In genomic region chr13:37107721-37108120, GRCm38 (mm10) we compare ENCODE assay signal across 28 mouse cellular contexts. TPM values are rescaled to one million over a fixed set of nuclear protein-coding genes. Genes with fewer than 3 reads are reported as not detected.
DNase-seq lines count a peak whose midpoint lies in the region; ATAC-seq and TF ChIP-seq lines count a peak whose summit lies in the region.
"Had no signal": no experiment of that assay in that cellular context is flagged by ENCODE, and none has a peak within 500 bp of the region (broad histone marks: within the 10 kb centered on the region; RNA-seq: fewer than 3 reads in every experiment).

No protein-coding gene starts in this region.

- no peak overlapping the region for H3K4me3 ChIP-seq in heart, embryonic 12.5 days
- no peak overlapping the region for H3K4me3 ChIP-seq in midbrain, embryonic 14.5 days (replicated peaks; ENCODE audit: low read depth, low read length)
- no peak overlapping the region for H3K4me3 ChIP-seq in midbrain, postnatal 0 days (ENCODE audit: low read depth, low read length)
- H3K4me3 ChIP-seq: embryonic facial prominence, embryonic 12.5 days; embryonic facial prominence, embryonic 15.5 days; forebrain, embryonic 12.5 days; forebrain, embryonic 15.5 days had no signal

- no peak overlapping the region for H3K9ac ChIP-seq in heart, embryonic 12.5 days
- H3K9ac ChIP-seq in midbrain, embryonic 14.5 days (replicated peaks; ENCODE audit: low read length), result no peak overlapping the region
- no peak overlapping the region for H3K9ac ChIP-seq in midbrain, postnatal 0 days (replicated peaks; ENCODE audit: low read length, poor library complexity, severe bottlenecking)
- H3K9ac ChIP-seq: embryonic facial prominence, embryonic 12.5 days; embryonic facial prominence, embryonic 15.5 days; forebrain, embryonic 12.5 days; forebrain, embryonic 15.5 days; hindbrain, embryonic 14.5 days had no signal

- H3K4me2 ChIP-seq in heart, embryonic 12.5 days, result no peak overlapping the region
- no peak overlapping the region for H3K4me2 ChIP-seq in midbrain, embryonic 14.5 days (ENCODE audit: low read length)
- H3K4me2 ChIP-seq in midbrain, postnatal 0 days (ENCODE audit: low read depth, low read length, poor library complexity, severe bottlenecking), result no peak overlapping the region
- H3K4me2 ChIP-seq: embryonic facial prominence, embryonic 12.5 days; embryonic facial prominence, embryonic 15.5 days; forebrain, embryonic 12.5 days; forebrain, embryonic 15.5 days; heart, embryonic 11.5 days; hindbrain, embryonic 14.5 days had no signal

- TF ChIP-seq CTCF in midbrain, postnatal 0 days (IDR thresholded peaks at IDR 0.05), result no peak

- peak; percentile 31 for DNase-seq in adrenal gland, postnatal 10 days
- no peak for DNase-seq in adrenal gland, postnatal 25 days
- DNase-seq in heart, adult 11 months, result peak; percentile 21
- DNase-seq in midbrain, embryonic 14.5 days, result peak; percentile 13
- DNase-seq in midbrain, postnatal 0 days (ENCODE audit: low spot score), result no peak
- peak; percentile 66 for DNase-seq in fat pad, adult 2 months (ENCODE audit: extremely low read depth, low read depth, low spot score)
- no peak for DNase-seq in embryo, embryonic 9.5 days (ENCODE audit: extremely low spot score)
- DNase-seq: cerebellum, adult 11-12 months; cerebellum, adult 8-10 months; cerebellum, postnatal 10 days; cerebellum, postnatal 36 days; gastrocnemius, postnatal 25 days; heart, postnatal 14 days; heart, postnatal 4 days; kidney, adult 18-20 months; kidney, adult 9 months had no signal

- no peaks in the 10 kb centered on the region for H3K9me3 ChIP-seq in heart, embryonic 12.5 days (replicated peaks)
- H3K9me3 ChIP-seq in midbrain, embryonic 14.5 days (ENCODE audit: control insufficient read depth, low read length), result no peaks in the 10 kb centered on the region
- H3K9me3 ChIP-seq in midbrain, postnatal 0 days (ENCODE audit: low read length), result no peaks in the 10 kb centered on the region
- H3K9me3 ChIP-seq: embryonic facial prominence, embryonic 12.5 days; embryonic facial prominence, embryonic 15.5 days; forebrain, embryonic 12.5 days; forebrain, embryonic 15.5 days had no signal

- H3K27me3 ChIP-seq in heart, embryonic 12.5 days (replicated peaks), result no peaks in the 10 kb centered on the region
- H3K27me3 ChIP-seq in midbrain, embryonic 14.5 days (ENCODE audit: control insufficient read depth, insufficient read depth, low read length), result no peaks in the 10 kb centered on the region
- no peaks in the 10 kb centered on the region for H3K27me3 ChIP-seq in midbrain, postnatal 0 days (ENCODE audit: insufficient read depth, low read length)
- H3K27me3 ChIP-seq: embryonic facial prominence, embryonic 12.5 days; embryonic facial prominence, embryonic 15.5 days; forebrain, embryonic 12.5 days; forebrain, embryonic 15.5 days had no signal

- no peaks in the 10 kb centered on the region for H3K36me3 ChIP-seq in heart, embryonic 12.5 days
- H3K36me3 ChIP-seq in midbrain, embryonic 14.5 days (ENCODE audit: control insufficient read depth, insufficient read depth, low read length), result no peaks in the 10 kb centered on the region
- H3K36me3 ChIP-seq in midbrain, postnatal 0 days (ENCODE audit: insufficient read depth, low read length), result no peaks in the 10 kb centered on the region
- H3K36me3 ChIP-seq: embryonic facial prominence, embryonic 12.5 days; embryonic facial prominence, embryonic 15.5 days; forebrain, embryonic 12.5 days; forebrain, embryonic 15.5 days had no signal

- no peak for ATAC-seq in heart, embryonic 12.5 days (ENCODE audit: insufficient number of reproducible peaks, low FRiP score)
- no peak for ATAC-seq in midbrain, embryonic 14.5 days (ENCODE audit: low FRiP score, low TSS enrichment)
- no peak for ATAC-seq in midbrain, postnatal 0 days (ENCODE audit: low FRiP score)
- ATAC-seq: activated CD4-positive, CD25-positive, alpha-beta regulatory T cell, adult 4 months; forebrain, embryonic 15.5 days; hindbrain, postnatal 0 days; inflammation-experienced regulatory T-cells, adult 6 months; intestine, embryonic 16.5 days had no signal

- 0 out of 2 replicates have a peak, but pooled peaks cover 2% of the 10 kb centered on the region for H3K4me1 ChIP-seq in heart, embryonic 12.5 days (replicated peaks)
- 0 out of 2 replicates have a peak, but pooled peaks cover 5% of the 10 kb centered on the region for H3K4me1 ChIP-seq in midbrain, embryonic 14.5 days (ENCODE audit: control insufficient read depth, insufficient read depth, low read length)
- H3K4me1 ChIP-seq in midbrain, postnatal 0 days (ENCODE audit: insufficient read depth, low read length), result 0 out of 2 replicates have a peak, but pooled peaks cover 5% of the 10 kb centered on the region
- H3K4me1 ChIP-seq: embryonic facial prominence, embryonic 12.5 days had no signal

- no peak overlapping the region for H3K27ac ChIP-seq in heart, embryonic 12.5 days (ENCODE audit: poor library complexity, severe bottlenecking)
- no peak overlapping the region for H3K27ac ChIP-seq in midbrain, embryonic 14.5 days (replicated peaks; ENCODE audit: low read depth, low read length)
- H3K27ac ChIP-seq in midbrain, postnatal 0 days (ENCODE audit: low read depth, low read length), result no peak overlapping the region
- H3K27ac ChIP-seq: embryonic facial prominence, embryonic 12.5 days; embryonic facial prominence, embryonic 15.5 days; forebrain, embryonic 12.5 days; forebrain, embryonic 15.5 days; hindbrain, embryonic 14.5 days; hindbrain, postnatal 0 days had no signal

- 54% methylated on average over 5 of the region's 5 CpGs for WGBS in heart, embryonic 12.5 days
- 62% methylated on average over 5 of the region's 5 CpGs for WGBS in midbrain, embryonic 14.5 days
- WGBS in midbrain, postnatal 0 days, result 52% methylated on average over 5 of the region's 5 CpGs

RNA-seq across cellular contexts. Expression of gene F13a1, which starts 57.7 kb away (rescaled TPM):
- total RNA-seq in adrenal gland, postnatal 10 days (2021), result 10 to 100 TPM; 10.7 to 14.5 TPM
- total RNA-seq in adrenal gland, postnatal 25 days (2021), result 7.7 and 8.3 TPM in 2 replicates
- polyA plus RNA-seq in heart, embryonic 12.5 days (2016; fragmentation: Nextera tagmentation; extraction: Ambion mirVana), result 4.8 and 4.9 TPM in 2 replicates
- 0.22 and 10.6 TPM in 2 replicates for polyA plus RNA-seq in midbrain, embryonic 14.5 days (2014; fragmentation: Nextera tagmentation; extraction: Ambion mirVana)
- 12.4 and 17.3 TPM in 2 replicates for total RNA-seq in midbrain, postnatal 0 days (2014; rRNA removed)
- polyA plus RNA-seq in midbrain, postnatal 0 days (2015; fragmentation: Nextera tagmentation; extraction: Ambion mirVana), result 11.3 and 11.5 TPM in 2 replicates
- total RNA-seq: ES-E14 had no signal

Comparison
In these comparisons a context has a peak if more than half of its experiments do, and no peak if none do; other contexts are left out.
1. DNase-seq: peak in adrenal gland, postnatal 10 days (single experiment), heart, adult 11 months (single experiment), midbrain, embryonic 14.5 days (single experiment) and fat pad, adult 2 months (single experiment); none in adrenal gland, postnatal 25 days (single experiment), midbrain, postnatal 0 days (single experiment) and embryo, embryonic 9.5 days (single experiment).